Mouse (Mus musculus) urinary bladder, adult 2 months (tissue): Measurements from ENCODE around the gene Mfsd14a. TPM values are rescaled to one million over a fixed set of nuclear protein-coding genes. Genes with fewer than 3 reads are reported as not detected.
"Not testable (repeated sequence)": the region's sequence is repeated elsewhere in the genome, so short reads cannot be mapped to it uniquely, and the experiment has no call there.

Experiments used
- DNase-seq: peaks from one replicate; pipeline ENCODE4 v3.0.0; 2022; ENCODE audit warnings: low spot score
- polyA plus RNA-seq: library from polyadenylated mRNA; depleted of rRNA; stranded (reverse); fragments of >200 nt; gene quantifications from 2 replicates; pipeline ENCODE4 v1.2.3, GENCODE M21; 2012; rRNA removed

Mfsd14a gene
- 40.3 and 49.0 TPM in 2 replicates for polyA plus RNA-seq

DNA sequence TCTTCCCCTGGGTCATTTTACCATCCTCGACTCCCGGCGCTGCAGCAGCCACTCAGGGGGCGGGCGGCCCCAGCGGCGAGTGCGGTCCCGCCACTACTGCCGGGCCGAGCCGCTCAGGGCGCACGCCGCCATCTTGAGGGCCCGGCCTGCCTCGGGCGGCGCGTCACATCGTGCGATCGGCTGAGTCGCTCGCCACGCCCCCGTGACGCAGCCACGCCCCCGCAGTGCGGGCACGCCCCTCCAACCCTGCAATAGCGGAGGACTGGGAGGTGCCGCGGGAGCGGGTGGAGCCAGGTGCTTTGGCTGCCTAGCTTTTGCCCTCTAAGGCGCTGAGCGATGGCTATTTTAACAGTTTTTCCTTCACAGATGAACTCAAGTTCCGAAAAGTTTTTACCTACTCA, at the start of gene Mfsd14a:
Gene Mfsd14a, minus strand, starts transcription at position 215 of the 401 bp plus-strand sequence.
- DNase-seq, result peak; percentile 96

DNA sequence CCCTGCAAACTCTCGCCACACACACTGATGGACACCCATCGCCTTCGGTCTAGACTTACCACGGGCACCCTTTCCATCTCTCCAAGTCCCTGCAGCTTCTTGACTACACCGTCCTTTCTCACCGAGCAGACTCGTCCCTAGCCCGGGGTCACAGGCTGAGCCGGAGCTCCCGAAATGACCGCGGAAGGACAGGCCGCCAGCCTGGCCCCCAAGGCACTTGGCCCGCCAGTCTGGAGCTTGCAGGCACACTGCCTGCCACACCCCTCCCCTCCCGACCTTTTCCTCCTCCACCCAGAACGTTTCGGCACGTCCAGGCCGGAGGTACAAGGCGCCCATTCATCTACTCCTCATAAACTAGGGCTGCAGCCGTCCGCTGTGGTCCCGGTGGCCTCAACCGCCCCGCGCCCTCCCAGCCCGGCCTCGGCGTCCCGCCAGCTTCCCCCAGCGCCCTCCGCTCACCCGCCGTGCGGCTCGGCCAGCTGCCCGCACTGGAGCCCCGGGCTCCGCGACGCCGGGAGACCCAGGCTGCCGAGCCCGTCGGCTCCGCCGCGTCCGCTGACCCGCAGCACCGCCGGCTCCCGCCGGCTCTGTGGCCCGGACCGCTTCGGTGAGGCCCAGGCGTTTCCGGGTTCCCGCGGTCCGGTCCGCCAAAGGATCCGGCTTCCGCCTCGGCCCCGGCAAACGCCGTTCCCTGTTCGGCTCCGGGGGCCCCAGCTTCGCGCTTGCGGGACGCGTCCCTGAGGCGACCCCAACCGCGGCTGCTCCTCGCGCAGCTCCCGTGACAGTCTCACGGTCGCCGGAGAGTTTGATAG, 49.4 kb upstream of the Mfsd14a start:
- peak; percentile 83 for DNase-seq

DNA sequence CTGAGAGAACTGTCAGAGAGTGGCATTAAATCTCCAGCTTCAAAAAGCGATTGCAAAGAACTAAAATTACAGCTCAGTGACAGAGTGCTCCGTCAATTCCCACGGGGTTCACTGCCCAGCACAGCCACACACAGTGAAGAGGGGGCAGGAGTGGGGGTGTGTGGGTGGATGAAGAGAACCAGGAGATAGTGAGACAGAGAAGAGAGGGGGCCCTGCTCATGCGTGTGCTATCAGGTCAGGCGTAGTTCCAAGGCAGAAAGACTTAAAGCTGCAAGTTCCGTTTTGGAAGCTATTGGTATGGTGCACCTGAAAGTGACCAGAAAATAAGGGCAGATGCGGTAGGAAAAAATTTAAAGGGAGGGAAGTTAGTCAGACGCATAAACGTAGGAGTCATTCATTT, 48.5 kb upstream of the Mfsd14a start:
- no peak for DNase-seq

DNA sequence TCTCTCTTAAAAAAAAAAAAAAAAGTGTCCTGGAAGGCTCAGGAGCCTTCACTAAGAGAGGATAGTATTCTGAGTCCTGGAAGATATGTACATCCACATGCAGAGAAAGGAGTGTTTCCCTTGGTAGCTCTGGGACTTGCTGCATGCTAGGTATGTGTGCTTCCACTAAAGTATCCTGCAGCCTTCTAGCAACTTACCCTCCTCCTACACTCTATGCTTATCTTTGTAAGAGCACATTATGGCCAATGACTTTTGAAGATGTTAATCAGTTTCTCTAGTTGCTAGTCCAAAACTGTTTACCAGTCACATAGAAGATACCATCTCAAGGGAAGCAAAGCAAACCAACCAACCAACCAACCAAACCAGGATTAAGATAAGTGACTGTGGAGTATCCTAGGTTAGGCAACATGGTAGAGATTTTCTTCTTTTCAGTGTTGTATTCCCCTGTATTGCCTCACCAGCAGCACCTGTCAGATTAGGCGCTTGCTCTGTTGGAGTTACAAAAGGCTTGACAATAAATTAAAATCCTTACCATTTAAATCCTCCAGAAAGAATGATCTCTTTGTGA, 43.2 kb upstream of the Mfsd14a start:
- DNase-seq, result no peak

DNA sequence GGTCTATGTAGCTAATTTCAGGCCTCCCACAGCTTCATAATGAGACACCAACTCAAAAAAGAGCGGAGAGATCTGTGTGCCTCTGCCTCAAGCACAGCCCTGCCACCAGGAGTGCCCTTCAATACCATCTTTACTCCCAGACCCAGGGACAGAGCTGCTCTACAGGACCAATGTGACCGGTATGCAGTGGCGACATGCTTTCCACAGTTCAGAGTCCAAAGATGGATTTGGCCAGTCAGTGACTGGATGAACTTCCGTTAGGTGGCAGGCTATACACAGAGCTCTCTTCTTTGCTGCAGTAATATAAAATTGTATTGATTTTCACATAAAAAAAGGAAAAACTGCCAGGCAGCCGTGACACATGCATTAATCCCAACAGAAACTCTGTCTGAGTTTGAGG, 41.4 kb upstream of the Mfsd14a start:
- DNase-seq, result no peak

DNA sequence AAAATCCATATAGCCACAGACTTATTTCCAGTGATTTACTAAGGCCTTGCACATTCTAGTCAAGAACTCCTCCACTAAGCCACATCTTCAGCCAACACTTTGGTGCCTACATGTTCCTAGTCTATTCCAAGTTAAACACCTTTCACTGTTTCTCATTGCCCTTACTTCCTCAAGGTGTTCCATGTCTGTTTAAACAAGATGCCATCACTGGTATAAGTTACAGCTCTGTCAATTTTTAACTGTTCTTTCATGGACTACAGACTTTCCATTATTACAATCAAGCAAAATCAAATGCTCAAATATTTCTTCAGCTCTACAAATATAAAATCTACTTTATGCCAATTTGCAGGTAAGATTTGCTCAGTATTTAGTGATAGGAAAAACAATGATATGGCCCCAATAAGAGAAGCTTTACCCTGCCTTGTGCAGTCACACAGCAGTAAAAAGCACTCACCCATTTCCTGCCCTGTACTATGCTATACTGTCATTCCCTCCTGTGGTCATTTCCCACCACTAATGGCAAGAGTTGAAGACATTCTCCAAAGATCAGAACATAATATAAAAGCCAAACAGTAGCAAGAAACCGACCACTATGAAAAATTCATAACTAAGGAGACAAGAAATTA, 40.3 kb upstream of the Mfsd14a start:
- no peak for DNase-seq

DNA sequence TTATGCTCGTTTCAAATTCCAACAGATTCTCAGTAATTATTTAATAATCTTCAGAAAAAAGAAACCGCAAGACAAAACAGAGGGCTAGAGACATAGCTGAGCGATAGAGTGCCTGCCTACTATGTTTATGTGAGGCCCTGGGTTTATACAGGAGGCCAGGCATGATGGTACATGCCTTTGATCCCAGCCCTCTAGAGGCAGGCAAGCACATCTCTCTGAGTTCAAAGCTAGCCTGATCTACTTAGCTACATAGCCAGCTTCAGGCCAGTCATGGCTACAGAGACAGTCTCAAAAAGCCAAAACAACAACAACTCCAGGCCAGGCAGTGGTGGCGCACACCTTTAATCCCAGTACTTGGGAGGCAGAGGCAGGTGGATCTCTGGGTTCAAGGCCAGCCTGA, 39.1 kb upstream of the Mfsd14a start:
- no peak for DNase-seq

DNA sequence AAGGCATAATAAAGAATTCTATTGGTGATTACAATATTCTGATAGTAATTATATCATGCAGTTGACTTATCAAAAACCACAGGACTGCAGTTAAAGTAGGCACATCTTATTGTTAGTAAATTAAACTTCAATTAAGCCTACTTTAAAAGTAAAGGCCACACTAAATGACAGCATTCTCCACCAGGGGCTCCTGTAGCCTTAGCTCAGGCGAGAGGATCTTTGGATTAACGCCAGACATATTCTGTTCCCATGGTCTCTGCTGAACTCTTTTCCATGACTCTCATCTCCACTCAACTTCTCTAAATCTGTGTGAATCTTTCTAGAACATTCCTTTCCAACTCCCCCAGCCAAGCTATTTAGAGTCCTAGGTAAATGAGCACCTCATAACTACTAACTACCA, 36.3 kb upstream of the Mfsd14a start:
- DNase-seq, result no peak

DNA sequence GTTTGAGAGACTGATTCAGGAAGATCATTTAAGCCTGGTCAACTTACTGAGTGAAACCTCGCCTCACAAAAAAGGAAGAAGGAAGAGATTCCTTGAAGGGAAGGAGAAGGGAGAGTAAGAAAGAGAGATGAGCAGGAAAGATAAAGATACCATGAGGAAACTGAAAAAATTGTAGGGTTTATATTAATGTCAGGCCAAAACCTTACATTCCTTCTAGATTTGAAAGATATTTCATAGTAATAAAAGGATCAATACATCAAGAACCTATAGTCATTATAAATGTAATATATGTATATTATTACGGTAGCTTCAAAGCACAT, 33.1 kb upstream of the Mfsd14a start:
- DNase-seq, result no peak

DNA sequence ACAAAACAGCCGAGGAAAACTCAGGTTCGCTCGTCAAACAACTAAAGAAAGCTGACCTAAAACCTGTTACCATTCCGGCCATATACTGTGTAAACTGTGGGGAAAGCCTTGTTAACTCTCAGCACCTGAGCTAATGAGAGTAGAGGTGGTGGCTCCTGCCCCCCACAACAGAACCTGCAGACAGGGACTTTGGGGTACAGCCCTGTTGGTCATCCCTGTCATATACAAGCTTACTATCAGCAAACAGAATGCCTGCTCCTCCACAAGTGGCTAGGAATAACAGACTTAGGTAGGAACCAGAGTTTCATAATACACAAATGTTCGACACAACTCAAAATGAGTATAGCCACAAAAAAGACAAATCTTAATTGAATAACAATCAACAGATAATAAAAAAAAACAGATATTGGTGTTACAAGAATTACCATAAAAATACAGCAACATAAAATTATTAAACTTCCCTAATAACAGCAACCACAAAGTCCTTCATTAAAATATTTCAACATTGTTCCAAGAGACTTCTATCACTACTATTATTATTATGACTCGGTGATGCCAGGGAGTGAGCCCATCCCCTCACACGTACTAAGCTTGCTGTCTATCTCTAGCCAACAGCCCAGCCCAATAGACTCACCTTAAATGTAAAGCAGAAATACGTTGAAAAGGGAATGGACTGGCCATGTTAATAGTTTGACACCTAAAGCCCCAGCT, 32.6 kb upstream of the Mfsd14a start:
- no peak for DNase-seq

DNA sequence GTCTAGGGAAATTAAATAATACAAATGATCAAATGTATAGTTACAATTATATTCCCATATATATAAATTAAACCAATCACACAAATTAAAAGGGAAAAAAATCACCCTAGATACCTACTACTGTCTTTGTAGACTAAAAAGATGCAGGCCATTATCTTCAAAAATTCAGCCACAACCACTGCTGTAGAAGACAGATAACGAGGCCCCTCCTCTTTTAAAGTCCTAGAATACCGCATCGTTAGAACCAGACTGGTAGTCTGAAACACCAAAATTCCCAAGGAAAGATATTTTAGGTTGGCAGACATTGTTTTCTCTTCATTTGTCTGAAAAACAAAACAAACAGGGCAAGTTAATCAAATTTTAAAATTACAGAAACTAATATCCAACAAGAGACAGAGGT, 31.8 kb upstream of the Mfsd14a start:
- no peak for DNase-seq

DNA sequence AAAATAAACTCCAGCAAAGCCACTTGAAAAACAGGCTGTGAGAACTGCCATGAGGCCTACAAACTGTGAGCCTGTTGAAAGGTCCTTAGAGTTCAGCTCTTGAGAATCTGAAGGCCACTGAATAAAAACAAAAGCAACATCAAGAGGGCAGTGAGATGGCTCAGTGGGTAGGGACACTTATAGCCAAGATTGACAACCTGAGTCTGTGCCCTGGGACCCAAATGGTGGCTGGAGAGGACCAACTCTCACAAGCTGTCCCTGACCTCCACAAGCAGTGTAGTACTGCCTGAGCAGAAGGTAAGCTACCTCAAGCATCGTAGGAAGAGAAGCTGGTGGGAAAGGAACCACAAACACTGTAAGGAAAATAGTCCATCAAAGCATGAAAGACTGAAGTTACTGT, 18.7 kb upstream of the Mfsd14a start, which contains the start of gene Gm43191:
Gene Gm43191, minus strand, starts transcription at position 101 of the 400 bp plus-strand sequence.
- DNase-seq, result no peak

DNA sequence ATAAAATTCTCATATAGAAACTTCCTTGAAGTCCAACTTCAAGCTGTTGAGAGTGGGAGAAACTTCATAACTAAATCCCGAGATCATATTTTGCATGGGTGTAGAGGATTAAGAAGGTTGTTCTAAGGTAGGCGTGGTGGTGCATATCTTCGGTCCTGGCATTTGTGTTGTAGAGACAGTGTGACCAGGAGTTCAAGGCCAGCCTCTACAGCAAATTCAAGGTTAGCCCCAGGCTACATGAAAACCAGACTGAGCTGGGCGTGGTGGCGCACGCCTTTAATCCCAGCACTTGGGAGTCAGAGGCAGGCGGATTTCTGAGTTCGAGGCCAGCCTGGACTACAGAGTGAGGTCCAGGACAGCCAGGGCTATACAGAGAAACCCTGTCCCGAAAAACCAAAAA, 1.8 kb upstream of the Mfsd14a start:
- DNase-seq, result not testable (repeated sequence)

DNA sequence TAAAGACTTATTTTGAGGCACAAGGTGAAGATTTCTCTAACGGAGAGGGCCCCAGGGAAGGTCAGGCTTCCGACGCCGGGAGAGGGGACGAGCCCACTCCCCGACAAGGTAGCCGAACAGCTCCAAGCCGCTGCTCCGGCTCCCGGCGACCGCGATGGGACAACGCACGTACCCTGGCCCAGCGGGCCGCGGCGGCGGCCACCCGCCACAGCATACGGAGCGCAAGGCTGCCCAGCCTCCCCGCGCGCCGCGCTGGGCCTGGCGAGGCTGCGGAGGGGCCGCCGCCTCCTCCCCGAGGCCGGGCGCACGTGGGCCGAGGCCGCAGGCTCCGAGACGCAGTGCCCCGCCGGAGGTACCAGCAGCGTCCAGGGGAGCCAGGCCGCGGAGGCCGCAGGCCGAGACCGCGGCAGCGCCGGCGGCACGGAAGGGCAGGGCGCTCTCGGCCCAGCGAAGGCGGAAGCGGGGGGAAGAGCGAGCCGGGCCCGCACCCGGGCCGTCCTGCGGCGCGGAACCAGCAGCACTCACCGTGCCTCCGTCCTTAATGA, 535 bp downstream of the Mfsd14a start:
- no peak for DNase-seq

DNA sequence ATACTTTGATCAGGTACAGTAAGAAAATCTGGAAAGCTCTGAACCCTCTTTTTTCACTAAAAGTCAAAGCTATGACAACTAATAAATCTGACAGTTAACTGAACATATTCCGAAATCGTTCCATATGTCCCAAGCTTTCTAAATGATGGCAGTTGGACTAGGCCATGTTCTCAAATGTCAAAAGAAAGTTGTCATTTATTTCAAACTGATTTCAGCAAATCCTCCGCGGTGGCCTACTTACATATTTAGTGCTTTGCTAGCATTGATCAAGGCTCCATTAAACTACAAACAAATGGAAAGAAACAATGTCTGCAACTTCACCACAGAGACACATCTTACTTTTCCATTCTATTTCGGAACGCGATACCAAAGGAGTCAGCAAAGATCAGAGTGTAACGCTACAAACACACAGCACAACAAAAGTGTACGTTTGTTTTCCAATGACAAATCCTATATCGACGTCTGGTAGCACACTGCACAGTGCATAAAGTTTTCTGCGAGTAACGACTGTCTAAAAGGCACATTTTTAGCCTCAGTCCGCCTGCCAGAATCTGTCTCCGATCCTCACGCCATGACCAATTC, 1.1 kb downstream of the Mfsd14a start:
- no peak for DNase-seq

DNA sequence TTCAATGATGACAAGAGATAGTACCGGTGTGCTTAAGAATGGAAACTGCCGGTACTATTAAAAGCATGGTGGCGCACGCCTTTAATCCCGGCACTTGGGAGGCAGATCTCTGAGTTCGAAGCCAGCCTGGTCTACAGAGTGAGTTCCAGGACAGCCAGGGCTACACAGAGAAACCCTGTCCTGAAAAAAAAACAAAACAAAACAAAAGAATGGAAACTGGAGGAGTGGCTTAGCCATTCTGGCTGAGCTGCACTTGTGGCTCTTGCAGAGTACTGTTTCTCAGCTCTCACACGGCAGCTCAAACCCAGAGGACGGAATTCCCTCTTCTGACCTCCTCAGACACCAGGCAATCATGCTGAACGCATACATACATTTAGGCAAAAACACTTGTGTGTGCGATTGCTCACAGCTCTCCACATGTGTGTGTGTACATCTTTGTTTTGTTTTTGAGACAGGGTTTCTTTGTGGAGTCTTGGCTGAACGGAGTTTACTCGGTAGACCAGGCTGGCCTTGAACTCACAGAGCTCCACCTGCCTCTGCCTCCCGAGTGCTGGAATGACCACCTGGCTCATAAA, 2.5 kb downstream of the Mfsd14a start:
- DNase-seq, result no peak

DNA sequence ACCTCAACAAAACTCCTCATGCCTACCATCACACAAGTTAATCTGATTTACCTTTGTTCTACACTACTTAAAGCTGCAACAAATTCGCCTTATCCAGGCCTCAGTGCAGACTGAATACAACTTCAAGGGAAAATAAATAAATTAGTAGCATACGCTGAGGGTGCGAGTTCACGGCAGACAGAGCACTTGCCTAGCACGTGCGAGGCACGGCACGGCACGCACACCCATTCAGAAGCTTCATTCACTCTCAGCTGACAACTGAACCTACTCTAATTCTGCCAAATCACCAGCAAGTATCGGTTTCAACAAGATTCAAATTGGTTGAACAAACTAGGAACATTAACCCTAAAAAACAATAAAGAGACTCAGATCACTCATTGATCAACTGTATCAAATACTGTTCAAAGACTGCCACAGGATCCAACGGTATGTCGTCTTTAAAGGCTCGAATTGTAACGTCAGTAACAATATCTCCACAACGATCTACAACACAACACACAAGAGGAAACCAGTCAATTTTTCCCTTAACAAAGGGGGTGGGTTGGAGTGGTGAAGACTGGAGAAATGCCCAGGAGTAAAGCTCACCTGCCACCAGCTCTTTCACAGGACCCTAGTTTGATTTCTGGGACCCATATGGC, 3.4 kb downstream of the Mfsd14a start:
- no peak for DNase-seq

DNA sequence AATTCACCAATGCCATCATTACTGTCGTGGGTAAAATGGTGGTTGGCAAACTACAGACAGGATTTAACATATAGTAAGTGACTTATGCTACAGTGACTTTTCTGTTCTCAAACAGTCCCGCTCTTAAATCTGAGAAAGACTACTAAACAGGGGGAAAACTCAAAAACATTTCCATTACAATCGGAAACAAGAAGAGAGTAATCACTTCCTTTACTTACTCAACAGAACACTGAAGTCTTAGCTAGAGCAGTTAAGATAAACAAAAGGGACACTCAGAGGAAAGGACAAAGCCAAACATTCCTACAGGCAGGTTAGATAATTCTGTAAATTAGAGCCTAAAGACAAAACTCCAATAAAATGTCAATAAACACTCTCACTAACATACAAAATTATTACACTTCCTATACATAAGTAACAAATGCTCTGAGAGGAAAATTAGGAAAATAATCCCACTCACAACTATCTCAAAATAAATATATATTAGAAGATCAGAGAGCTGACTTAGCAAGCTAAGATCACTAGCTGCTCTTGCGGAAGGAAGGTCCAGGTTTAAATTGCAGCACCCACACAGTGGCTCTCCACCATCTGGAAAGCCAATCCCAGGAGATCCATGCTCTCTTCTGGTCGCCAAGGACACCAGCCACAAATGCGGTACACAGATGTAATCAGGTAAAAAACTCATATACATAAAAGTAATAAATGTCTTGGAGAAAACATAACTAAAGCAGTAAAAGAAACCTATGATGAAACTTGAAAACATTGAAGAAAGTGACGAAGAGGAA, 6.1 kb downstream of the Mfsd14a start:
- no peak for DNase-seq

DNA sequence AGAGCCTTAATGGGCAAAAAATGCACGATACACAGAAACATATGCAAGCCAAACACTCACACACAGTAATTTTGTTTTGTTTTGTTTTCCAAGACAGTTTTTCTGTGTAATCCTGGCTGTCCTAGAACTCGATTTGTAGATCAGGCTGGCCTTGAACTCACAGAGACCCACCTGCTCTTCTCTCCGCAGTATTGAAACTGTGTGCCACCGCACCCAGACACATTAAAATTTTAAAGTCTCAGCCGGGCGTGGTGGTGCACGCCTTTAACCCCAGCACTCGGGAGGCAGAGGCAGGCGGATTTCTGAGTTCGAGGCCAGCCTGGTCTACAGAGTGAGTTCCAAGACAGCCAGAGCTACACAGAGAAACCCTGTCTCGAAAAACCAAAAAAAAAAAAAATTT, 8.4 kb downstream of the Mfsd14a start:
- not testable (repeated sequence) for DNase-seq

DNA sequence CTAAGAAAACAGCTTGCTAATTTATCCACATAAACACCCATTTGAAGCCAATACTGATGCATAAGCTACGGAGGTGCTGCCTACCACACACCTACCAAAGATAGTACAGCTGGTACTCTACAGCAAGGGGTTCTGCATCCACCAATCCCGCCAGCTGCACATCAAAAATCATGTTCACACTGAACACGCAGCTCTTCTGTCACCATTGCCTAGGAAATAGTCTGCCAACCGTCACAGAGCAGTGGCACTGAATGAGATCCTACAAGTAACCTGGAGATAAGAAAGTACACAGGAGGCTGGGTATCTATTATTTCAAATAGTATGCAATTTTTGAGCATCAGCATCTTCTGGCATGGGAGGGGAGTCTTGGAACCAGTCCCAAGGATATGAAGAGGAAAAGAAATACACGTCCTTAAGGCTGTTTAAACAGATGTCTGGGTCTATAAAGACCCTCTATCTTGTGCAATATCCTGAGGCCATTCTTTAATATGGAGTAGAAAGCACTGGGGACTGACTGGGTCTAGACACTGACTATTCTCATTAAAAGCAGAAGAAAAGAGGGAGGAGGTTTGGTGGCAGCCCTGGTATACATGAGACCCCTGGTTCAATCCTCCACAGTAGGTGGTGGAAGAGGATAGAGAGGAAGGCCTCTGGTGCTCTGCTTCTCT, 9.1 kb downstream of the Mfsd14a start:
- no peak for DNase-seq
